Comparison of ENCODE assay signal across 8 mouse cellular contexts in the genomic region with DNA sequence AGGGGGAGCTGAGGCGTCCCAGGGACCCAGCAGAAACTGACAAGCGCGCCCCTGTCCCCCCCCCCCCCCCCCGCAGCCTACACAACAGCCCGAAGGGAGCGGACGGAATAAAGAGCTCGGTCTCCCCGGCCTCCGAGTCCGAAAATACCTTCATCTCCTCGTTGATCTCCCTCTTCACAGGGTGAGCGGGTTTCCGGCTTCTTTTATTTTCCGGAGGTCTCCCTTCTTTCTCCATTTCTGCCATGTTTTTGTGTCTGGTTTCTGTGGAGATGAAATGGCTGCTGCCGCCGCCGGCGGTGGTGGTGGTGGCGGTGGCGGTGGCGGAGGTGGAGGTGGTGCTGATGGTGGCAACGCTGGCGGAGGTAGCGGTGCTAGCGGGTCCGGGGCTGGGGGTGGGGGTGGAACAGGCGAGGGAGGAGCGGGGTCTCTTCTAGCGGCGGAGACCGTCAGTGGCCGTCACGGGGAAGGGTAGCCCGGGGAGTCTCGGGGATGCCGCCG. TPM values are rescaled to one million over a fixed set of nuclear protein-coding genes. Genes with fewer than 3 reads are reported as not detected.
DNase-seq lines count a peak whose midpoint lies in the region; ATAC-seq lines count a peak whose summit lies in the region.

No protein-coding gene starts in this region.

- H3K4me1 ChIP-seq in heart, embryonic 11.5 days (ENCODE audit: control insufficient read depth, insufficient read depth, low read length), result peaks cover 12% of the 10 kb centered on the region
- peaks cover 24% of the 10 kb centered on the region for H3K4me1 ChIP-seq in embryonic facial prominence, embryonic 15.5 days
- H3K4me1 ChIP-seq in intestine, embryonic 14.5 days (replicated peaks; ENCODE audit: control insufficient read depth, insufficient read depth, low read length), result peaks cover 13% of the 10 kb centered on the region; the same call in 1 of the 2 replicates
- H3K4me1 ChIP-seq in midbrain, embryonic 14.5 days (ENCODE audit: control insufficient read depth, insufficient read depth, low read length), result peaks cover 35% of the 10 kb centered on the region

- no peaks in the 10 kb centered on the region for H3K9me3 ChIP-seq in heart, embryonic 11.5 days (replicated peaks; ENCODE audit: control insufficient read depth, low read length)
- H3K9me3 ChIP-seq in embryonic facial prominence, embryonic 15.5 days (replicated peaks), result no peaks in the 10 kb centered on the region
- H3K9me3 ChIP-seq in intestine, embryonic 14.5 days (ENCODE audit: control insufficient read depth, low read length), result no peaks in the 10 kb centered on the region
- H3K9me3 ChIP-seq in midbrain, embryonic 14.5 days (ENCODE audit: control insufficient read depth, low read length), result no peaks in the 10 kb centered on the region

- peak overlapping the region; percentile 77 for H3K9ac ChIP-seq in heart, embryonic 11.5 days (ENCODE audit: low read depth, low read length)
- peak overlapping the region; percentile 66 for H3K9ac ChIP-seq in embryonic facial prominence, embryonic 15.5 days
- H3K9ac ChIP-seq in intestine, embryonic 14.5 days (ENCODE audit: low read length), result peak overlapping the region; percentile 61
- peak overlapping the region; percentile 94 for H3K9ac ChIP-seq in midbrain, embryonic 14.5 days (replicated peaks; ENCODE audit: low read length)

- DNase-seq in heart, postnatal 25 days (ENCODE audit: low spot score), result no peak
- DNase-seq in ES-CJ7 (ENCODE audit: low read depth, low spot score), result peak; percentile 13
- DNase-seq in intestine, embryonic 14.5 days (ENCODE audit: low spot score), result peak; percentile 82
- DNase-seq in midbrain, embryonic 14.5 days, result peak; percentile 69
- DNase-seq in T-cell, adult 2 months (ENCODE audit: low spot score), result no peak
- no peak for DNase-seq in urinary bladder, postnatal 4 days (ENCODE audit: low spot score in 2 of 2)

- WGBS in heart, embryonic 11.5 days (ENCODE audit: insufficient replicate concordance), result under 1% methylated on average over 27 of the region's 38 CpGs
- 0% methylated on average over 24 of the region's 38 CpGs for WGBS in embryonic facial prominence, embryonic 15.5 days
- WGBS in intestine, embryonic 14.5 days, result under 1% methylated on average over 35 of the region's 38 CpGs
- under 1% methylated on average over 38 of the region's 38 CpGs for WGBS in midbrain, embryonic 14.5 days

- H3K27ac ChIP-seq in heart, embryonic 11.5 days (ENCODE audit: low read depth, low read length), result peak overlapping the region; percentile 32; the same call in 1 of the 2 replicates
- peak overlapping the region; percentile 88 for H3K27ac ChIP-seq in embryonic facial prominence, embryonic 15.5 days (replicated peaks)
- peak overlapping the region; percentile 22; the same call in 1 of the 2 replicates for H3K27ac ChIP-seq in intestine, embryonic 14.5 days (ENCODE audit: low read depth)
- H3K27ac ChIP-seq in midbrain, embryonic 14.5 days (replicated peaks; ENCODE audit: low read depth, low read length), result peak overlapping the region; percentile 99

- no peaks in the 10 kb centered on the region for H3K36me3 ChIP-seq in heart, embryonic 11.5 days (ENCODE audit: control insufficient read depth, insufficient read depth, low read length)
- no peaks in the 10 kb centered on the region for H3K36me3 ChIP-seq in embryonic facial prominence, embryonic 15.5 days
- no peaks in the 10 kb centered on the region for H3K36me3 ChIP-seq in intestine, embryonic 14.5 days (ENCODE audit: control insufficient read depth, insufficient read depth, low read length)
- H3K36me3 ChIP-seq in midbrain, embryonic 14.5 days (ENCODE audit: control insufficient read depth, insufficient read depth, low read length), result no peaks in the 10 kb centered on the region

- peak; percentile 23; the same call in 1 of the 2 replicates for ATAC-seq in heart, embryonic 11.5 days (replicated peaks; ENCODE audit: insufficient number of reproducible peaks, low FRiP score, low TSS enrichment)
- ATAC-seq in embryonic facial prominence, embryonic 15.5 days (ENCODE audit: insufficient number of reproducible peaks, low FRiP score, low TSS enrichment, low read depth), result peak; percentile 27; the same call in 1 of the 2 replicates
- peak; percentile 37; the same call in 1 of the 2 replicates for ATAC-seq in intestine, embryonic 14.5 days (replicated peaks; ENCODE audit: low FRiP score, low TSS enrichment, low read depth)
- ATAC-seq in midbrain, embryonic 14.5 days (ENCODE audit: low FRiP score, low TSS enrichment), result peak; percentile 71

- intact Hi-C loops in heart, postnatal 25 days (cut with DNase I), result loop anchor here (2.0 to 5.0 kb wide), 5 partner anchors 47 to 198 kb away; partner anchors contain the start of gene Pdss2

- peak overlapping the region; percentile 73 for H3K4me3 ChIP-seq in heart, embryonic 11.5 days (ENCODE audit: low read depth, low read length)
- peak overlapping the region; percentile 76 for H3K4me3 ChIP-seq in embryonic facial prominence, embryonic 15.5 days (replicated peaks)
- H3K4me3 ChIP-seq in intestine, embryonic 14.5 days (ENCODE audit: low read depth, low read length), result peak overlapping the region; percentile 73
- peak overlapping the region; percentile 90 for H3K4me3 ChIP-seq in midbrain, embryonic 14.5 days (replicated peaks; ENCODE audit: low read depth, low read length)

- H3K4me2 ChIP-seq in heart, embryonic 11.5 days, result peak overlapping the region; percentile 85
- H3K4me2 ChIP-seq in embryonic facial prominence, embryonic 15.5 days (replicated peaks), result peak overlapping the region; percentile 85
- peak overlapping the region; percentile 79 for H3K4me2 ChIP-seq in intestine, embryonic 14.5 days (ENCODE audit: low read length)
- H3K4me2 ChIP-seq in midbrain, embryonic 14.5 days (ENCODE audit: low read length), result peak overlapping the region; percentile 92

- H3K27me3 ChIP-seq in heart, embryonic 11.5 days (ENCODE audit: control insufficient read depth, insufficient read depth, low read length), result peaks cover 20% of the 10 kb centered on the region
- peaks cover 20% of the 10 kb centered on the region; the same call in 1 of the 2 replicates for H3K27me3 ChIP-seq in embryonic facial prominence, embryonic 15.5 days
- peaks cover 56% of the 10 kb centered on the region for H3K27me3 ChIP-seq in intestine, embryonic 14.5 days (replicated peaks; ENCODE audit: control insufficient read depth, insufficient read depth, low read length)
- no peaks in the 10 kb centered on the region for H3K27me3 ChIP-seq in midbrain, embryonic 14.5 days (ENCODE audit: control insufficient read depth, insufficient read depth, low read length)

RNA-seq across cellular contexts. Expression of gene Sobp, which starts 0.5 kb away (rescaled TPM):
- 1.9 and 2.4 TPM in 2 replicates for polyA plus RNA-seq in heart, embryonic 11.5 days (2014; fragmentation: Nextera tagmentation; extraction: Ambion mirVana)
- 10 to 100 TPM; 14.3 to 15.5 TPM for total RNA-seq in heart, postnatal 25 days (2021)
- 3.5 and 3.7 TPM in 2 replicates for polyA plus RNA-seq in embryonic facial prominence, embryonic 15.5 days (2015; fragmentation: Nextera tagmentation; extraction: Ambion mirVana)
- polyA plus RNA-seq in intestine, embryonic 14.5 days (2014; fragmentation: Nextera tagmentation; extraction: Ambion mirVana), result 1.5 TPM in 2 replicates
- polyA plus RNA-seq in midbrain, embryonic 14.5 days (2014; fragmentation: Nextera tagmentation; extraction: Ambion mirVana), result 21.2 and 23.7 TPM in 2 replicates

RNA-seq across cellular contexts. Expression of gene 9030612E09Rik, which starts 0.6 kb away (rescaled TPM):
- 0.36 and 0.42 TPM in 2 replicates for polyA plus RNA-seq in heart, embryonic 11.5 days (2014; fragmentation: Nextera tagmentation; extraction: Ambion mirVana)
- total RNA-seq in heart, postnatal 25 days (2021), result 1 to 10 TPM; 2.7 to 3.6 TPM
- polyA plus RNA-seq in embryonic facial prominence, embryonic 15.5 days (2015; fragmentation: Nextera tagmentation; extraction: Ambion mirVana), result 1.6 and 1.7 TPM in 2 replicates
- 0.65 and 0.69 TPM in 2 replicates for polyA plus RNA-seq in intestine, embryonic 14.5 days (2014; fragmentation: Nextera tagmentation; extraction: Ambion mirVana)
- 2.2 and 2.4 TPM in 2 replicates for polyA plus RNA-seq in midbrain, embryonic 14.5 days (2014; fragmentation: Nextera tagmentation; extraction: Ambion mirVana)

RNA-seq across cellular contexts. Expression of gene Pdss2, which starts 47.4 kb away (rescaled TPM):
- polyA plus RNA-seq in heart, embryonic 11.5 days (2014; fragmentation: Nextera tagmentation; extraction: Ambion mirVana), result 10.6 and 11.6 TPM in 2 replicates
- 10 to 100 TPM; 31.4 to 32.7 TPM for total RNA-seq in heart, postnatal 25 days (2021)
- polyA plus RNA-seq in embryonic facial prominence, embryonic 15.5 days (2015; fragmentation: Nextera tagmentation; extraction: Ambion mirVana), result 10.2 and 11.2 TPM in 2 replicates
- polyA plus RNA-seq in intestine, embryonic 14.5 days (2014; fragmentation: Nextera tagmentation; extraction: Ambion mirVana), result 12.2 and 13.9 TPM in 2 replicates
- 18.1 and 19.0 TPM in 2 replicates for polyA plus RNA-seq in midbrain, embryonic 14.5 days (2014; fragmentation: Nextera tagmentation; extraction: Ambion mirVana)

Comparison
In these comparisons a context has a peak if more than half of its experiments do, and no peak if none do; other contexts are left out.
1. H3K27ac ChIP-seq: peak in every context shown above with its lines; median percentile 99 in midbrain, embryonic 14.5 days; 88 in embryonic facial prominence, embryonic 15.5 days; 32 in heart, embryonic 11.5 days; 22 in intestine, embryonic 14.5 days.
2. DNase-seq: peak in ES-CJ7 (single experiment), intestine, embryonic 14.5 days (single experiment) and midbrain, embryonic 14.5 days (single experiment); none in heart, postnatal 25 days (single experiment), T-cell, adult 2 months (single experiment) and urinary bladder, postnatal 4 days (0 of 2).
3. Peak in every context shown above with its lines, with median percentiles within 50 percentile points of each other: ATAC-seq, H3K4me2 ChIP-seq, H3K4me3 ChIP-seq and H3K9ac ChIP-seq.